Mouse (Mus musculus) liver, embryonic 14.5 days (tissue): Measurements from ENCODE around the gene Fmnl3. TPM values are rescaled to one million over a fixed set of nuclear protein-coding genes. Genes with fewer than 3 reads are reported as not detected.

Experiments used
- ATAC-seq: fragments of 200-750 bp; cut with Nextera tagmentation; 2 replicates; pipeline ENCODE4 v1.8.0; 2017; ENCODE audit warnings: moderate number of reproducible peaks, mild to moderate bottlenecking, moderate library complexity; ENCODE audit not compliant: insufficient read depth
- DNase-seq, 3 experiments: peaks; one replicate each; pipeline ENCODE4 v3.0.0-alpha.2; 2012 to 2013; ENCODE audit warnings: low read depth in 3 of 3, low spot score in 3 of 3
- H3K27ac ChIP-seq: fragments of 300-500 bp; sonication (generic); 2 replicates; pipeline ENCODE4 v1.5.1; 2014; ENCODE audit warnings: moderate library complexity, mild to moderate bottlenecking, control low read depth, inconsistent platforms
- H3K27me3 ChIP-seq: fragments of 300-500 bp; sonication (generic); 2 replicates; pipeline ENCODE4 v1.6.1; 2014; ENCODE audit warnings: mild to moderate bottlenecking, low read length, moderate library complexity; ENCODE audit not compliant: control insufficient read depth, insufficient read depth
- H3K36me3 ChIP-seq: fragments of 300-500 bp; sonication (generic); replicated peaks from 2 replicates; pipeline ENCODE4 v1.6.1; 2014; ENCODE audit warnings: low read depth; ENCODE audit not compliant: control insufficient read depth, insufficient read depth
- H3K4me1 ChIP-seq, 2 experiments: fragments of 200-500 bp in 1 of 2; fragments of 300-500 bp in 1 of 2; sonication (generic) in 1 of 2; replicated peaks; 2 replicates each; pipeline ENCODE4 v1.6.1; 2012 to 2014; ENCODE audit warnings: antibody characterized with exemption in 1 of 2, inconsistent platforms in 1 of 2, low read length in 1 of 2; ENCODE audit not compliant: control insufficient read depth in 2 of 2, insufficient read depth in 2 of 2
- H3K4me2 ChIP-seq: fragments of 300-500 bp; sonication (generic); 2 replicates; pipeline ENCODE4 v1.6.1; 2014; ENCODE audit warnings: low read depth, mild to moderate bottlenecking, control low read depth, moderate library complexity
- H3K4me3 ChIP-seq, 2 experiments: fragments of 200-500 bp in 1 of 2; fragments of 300-500 bp in 1 of 2; sonication (generic) in 1 of 2; 2 replicates each; pipeline ENCODE4 v1.5.1; 2012 to 2014; ENCODE audit warnings: low read depth in 2 of 2, low read length in 2 of 2, mild to moderate bottlenecking in 2 of 2, control low read depth in 1 of 2, inconsistent platforms in 1 of 2, moderate library complexity in 1 of 2; ENCODE audit not compliant: insufficient read depth in 1 of 2
- H3K9ac ChIP-seq: fragments of 300-500 bp; sonication (generic); replicated peaks from 2 replicates; pipeline ENCODE4 v1.6.1; 2014; ENCODE audit warnings: mild to moderate bottlenecking, control low read depth, moderate library complexity
- H3K9me3 ChIP-seq: fragments of 300-500 bp; sonication (generic); 2 replicates; pipeline ENCODE4 v1.6.1; 2016; ENCODE audit warnings: low read length, mixed read lengths; ENCODE audit not compliant: control insufficient read depth
- CTCF ChIP-seq: IDR thresholded peaks from 2 replicates; pipeline ENCODE4 v1.5.1; 2016; ENCODE audit warnings: antibody characterized with exemption, low read depth, control low read depth
- EP300 ChIP-seq: IDR thresholded peaks from 2 replicates; pipeline ENCODE4 v1.6.1; 2016; ENCODE audit warnings: antibody characterized with exemption, low read depth
- WGBS: fragments of 180-500 bp; shearing (Covaris S2); extraction: QIAGEN DNeasy Blood & Tissue Kit; methylation state at CpG from one replicate; pipeline ENCODE4 v1.1.7; 2014; ENCODE audit not compliant: insufficient replicate concordance; 5-methylcytosine and 5-hydroxymethylcytosine counted together
- polyA plus RNA-seq, 2 experiments: library from polyadenylated mRNA; depleted of rRNA in 1 of 2; stranded (reverse) in 1 of 2; unstranded in 1 of 2; fragments of >200 nt; fragmentation: Nextera tagmentation in 1 of 2; extraction: Ambion mirVana in 1 of 2; gene quantifications; 2 replicates each; pipeline versions ENCODE4 v1.2.1 to v1.2.3; 2012 to 2014

The Fmnl3 gene
- polyA plus RNA-seq, 2 experiments, result 1.4 to 3.7 TPM

DNA sequence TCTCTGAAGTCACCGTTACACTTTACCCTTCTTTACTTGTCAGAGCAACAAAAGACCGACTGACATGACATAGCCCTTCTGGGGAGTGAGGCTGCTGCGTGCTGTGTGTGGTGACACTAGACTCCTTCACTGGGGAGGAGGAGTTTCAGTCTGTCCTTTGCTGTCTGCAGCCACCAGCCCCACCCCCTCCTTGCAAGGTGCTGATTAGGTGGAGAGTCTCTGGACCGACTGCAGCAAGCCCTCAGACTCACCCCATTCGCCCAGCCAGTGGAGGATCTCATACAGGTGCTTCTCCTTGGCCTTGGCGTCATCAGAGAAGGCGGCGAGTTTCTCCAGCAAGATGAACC lies 85.1 kb downstream of the Fmnl3 start:
- peak overlapping the region; percentile 16; the same call in 1 of the 2 replicates for H3K4me2 ChIP-seq
- peak; percentile 81 for ATAC-seq

DNA sequence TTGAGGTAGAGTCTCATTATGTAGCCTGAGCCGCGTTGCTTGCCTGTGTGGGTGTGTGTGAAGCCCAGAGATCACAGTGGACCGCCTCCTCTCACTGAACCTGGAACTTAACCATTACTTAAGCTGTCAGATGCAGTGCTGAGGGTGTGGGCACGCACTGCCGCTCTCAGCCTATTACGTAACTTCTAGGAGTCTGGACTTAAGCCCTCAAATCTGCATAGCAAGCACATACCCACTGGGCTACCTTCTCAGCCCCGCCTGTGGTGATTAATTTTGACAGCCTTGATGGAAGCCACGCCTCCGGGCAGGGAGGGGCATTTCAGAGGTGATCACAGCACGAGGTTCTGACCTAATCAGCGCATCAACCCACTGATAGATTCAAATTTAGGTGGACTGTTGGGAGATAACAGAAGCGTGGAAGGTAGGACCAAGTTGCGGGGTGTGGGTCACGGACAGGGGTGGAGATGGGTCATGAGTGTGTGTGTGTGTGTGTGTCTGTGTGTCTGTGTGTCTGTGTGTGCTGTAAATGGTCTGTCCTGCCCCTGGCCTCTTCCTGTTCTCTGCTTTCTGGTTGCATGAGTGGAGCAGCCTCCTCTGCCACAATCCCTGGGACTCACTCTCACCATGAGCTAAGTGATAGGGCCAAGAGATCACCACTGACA lies 85.6 kb downstream of the Fmnl3 start:
- Histone ChIP-seq H3K36me3 (no peaks in the 10 kb centered on the region), H3K9ac (no peak overlapping the region), H3K4me3 (no peak overlapping the region), H3K27ac (no peak overlapping the region), H3K4me2 (peak overlapping the region; percentile 16; the same call in 1 of the 2 replicates), H3K27me3 (no peaks in the 10 kb centered on the region), H3K9me3 (no peaks in the 10 kb centered on the region), H3K4me1 (peaks cover 4 to 15% of the 10 kb centered on the region in 2 experiments; a peak in 2 of 4 replicates)
- ATAC-seq (peak; percentile 75), DNase-seq (peak; percentile 35 to 58 (median 35))
- 16% methylated on average over 14 of the region's 14 CpGs for WGBS
- no peak for TF ChIP-seq EP300
- no peak for TF ChIP-seq CTCF

More for the DNA sequence above, 85.1 kb downstream of the Fmnl3 start:
- H3K36me3 ChIP-seq, result no peaks in the 10 kb centered on the region
- H3K9ac ChIP-seq, result no peak overlapping the region
- no peak for DNase-seq
- TF ChIP-seq EP300, result no peak
- no peak for TF ChIP-seq CTCF
- 42% methylated on average over 8 of the region's 8 CpGs for WGBS
- H3K27ac ChIP-seq, result no peak overlapping the region
- H3K4me1 ChIP-seq, result peaks cover 4 to 15% of the 10 kb centered on the region in 2 experiments; a peak in 2 of 4 replicates
- H3K9me3 ChIP-seq, result no peaks in the 10 kb centered on the region
- no peaks in the 10 kb centered on the region for H3K27me3 ChIP-seq
- no peak overlapping the region for H3K4me3 ChIP-seq

DNA sequence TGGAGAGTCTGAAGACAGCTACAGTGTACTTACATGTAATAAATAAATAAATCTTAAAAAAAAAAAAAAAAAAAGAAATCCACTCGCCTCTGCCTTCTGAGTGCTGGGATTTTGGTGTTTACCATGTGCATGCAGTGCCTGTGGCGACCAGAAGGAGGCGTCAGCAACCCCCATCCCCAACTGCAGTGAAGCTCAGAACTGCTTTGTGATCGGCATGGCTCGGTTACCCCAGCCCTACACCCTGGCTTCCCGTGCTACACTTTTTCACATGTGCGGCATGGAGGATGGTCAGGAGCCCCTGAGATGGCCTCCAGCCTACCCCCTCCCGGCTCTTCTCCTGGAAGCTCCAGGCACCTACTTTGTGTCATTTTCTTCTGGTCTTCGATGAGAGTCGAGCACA lies 86.8 kb downstream of the Fmnl3 start:
- no peak for ATAC-seq
- no peaks in the 10 kb centered on the region for H3K36me3 ChIP-seq
- no peaks in the 10 kb centered on the region for H3K9me3 ChIP-seq
- peaks cover 4 to 15% of the 10 kb centered on the region in 2 experiments; a peak in 2 of 4 replicates for H3K4me1 ChIP-seq
- no peak for DNase-seq
- WGBS, result 54% methylated on average over 10 of the region's 10 CpGs
- H3K27ac ChIP-seq, result no peak overlapping the region
- no peak overlapping the region for H3K4me3 ChIP-seq
- no peaks in the 10 kb centered on the region for H3K27me3 ChIP-seq
- no peak overlapping the region for H3K9ac ChIP-seq
- TF ChIP-seq EP300 (no peak), CTCF (peak; percentile 72)
- H3K4me2 ChIP-seq, result no peak overlapping the region

DNA sequence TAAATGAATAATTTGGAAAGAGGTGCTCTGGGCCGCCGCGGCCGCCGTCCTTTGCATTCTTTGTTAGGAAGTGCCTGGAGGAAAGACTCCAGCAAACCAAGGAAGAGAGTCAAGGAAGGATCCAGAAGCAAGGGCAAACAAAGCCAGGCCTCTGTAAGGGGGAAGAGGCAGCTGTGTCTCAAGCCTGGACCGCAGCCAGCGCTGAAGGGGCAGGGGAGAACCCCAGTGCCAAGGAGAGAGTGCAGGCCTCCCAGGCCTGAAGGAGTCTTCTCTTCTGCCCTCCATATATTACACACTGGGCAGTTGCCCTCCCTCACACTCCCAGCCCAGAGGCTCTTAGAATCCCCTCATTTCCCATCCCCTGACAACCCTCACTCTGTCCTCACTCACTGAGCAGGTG lies 92.0 kb downstream of the Fmnl3 start:
- H3K36me3 ChIP-seq, result no peaks in the 10 kb centered on the region
- H3K27me3 ChIP-seq, result no peaks in the 10 kb centered on the region
- no peak overlapping the region for H3K4me3 ChIP-seq
- no peak for DNase-seq
- TF ChIP-seq CTCF (no peak), EP300 (no peak)
- WGBS, result 86% methylated on average over 7 of the region's 7 CpGs
- no peaks in the 10 kb centered on the region for H3K9me3 ChIP-seq
- no peak overlapping the region for H3K4me2 ChIP-seq
- no peak overlapping the region for H3K9ac ChIP-seq
- H3K4me1 ChIP-seq, result no peaks in the 10 kb centered on the region
- ATAC-seq, result no peak
- no peak overlapping the region for H3K27ac ChIP-seq

DNA sequence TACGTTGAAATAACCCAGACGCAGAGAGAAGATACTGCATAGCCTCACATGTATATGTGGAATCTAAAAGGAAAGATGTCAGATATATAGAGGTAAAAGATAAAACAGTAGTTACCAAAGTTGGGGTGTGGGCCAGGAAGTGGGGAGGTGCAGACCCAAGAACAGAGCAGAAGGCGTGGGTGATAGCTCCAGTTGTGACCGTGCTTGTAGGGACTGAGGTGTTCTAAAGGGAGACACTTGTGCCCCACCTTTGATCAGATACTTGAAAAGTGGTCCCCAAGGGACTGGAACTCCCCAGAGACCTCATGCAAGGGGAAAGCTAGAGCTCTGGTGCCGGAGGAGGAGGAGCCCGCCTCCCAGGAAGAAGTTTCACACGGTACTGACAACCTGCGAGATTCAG lies 94.2 kb downstream of the Fmnl3 start:
- Histone ChIP-seq H3K27ac (no peak overlapping the region), H3K4me1 (no peaks in the 10 kb centered on the region), H3K4me3 (no peak overlapping the region), H3K4me2 (no peak overlapping the region), H3K9me3 (no peaks in the 10 kb centered on the region), H3K36me3 (no peaks in the 10 kb centered on the region), H3K9ac (no peak overlapping the region), H3K27me3 (no peaks in the 10 kb centered on the region)
- no peak for TF ChIP-seq CTCF
- no peak for TF ChIP-seq EP300
- 55% methylated on average over 8 of the region's 8 CpGs for WGBS
- ATAC-seq (no peak), DNase-seq (no peak)

Other genes starting within 250 kb of the Fmnl3 start
- gene Spats2, start 244.6 kb downstream of the Fmnl3 start, polyA plus RNA-seq (2012; rRNA removed), result 6.5 and 7.7 TPM in 2 replicates
- 6.7 and 8.4 TPM in 2 replicates for gene Spats2, start 244.6 kb downstream of the Fmnl3 start, polyA plus RNA-seq (2014; fragmentation: Nextera tagmentation; extraction: Ambion mirVana)
- gene Kcnh3, start 145.6 kb downstream of the Fmnl3 start, polyA plus RNA-seq (2012; rRNA removed), result 0.12 and 0.13 TPM in 2 replicates
- gene Kcnh3, start 145.6 kb downstream of the Fmnl3 start, polyA plus RNA-seq (2014; fragmentation: Nextera tagmentation; extraction: Ambion mirVana), result 0.13 TPM in 2 replicates
- 25.6 and 26.2 TPM in 2 replicates for gene Mcrs1, start 118.5 kb downstream of the Fmnl3 start, polyA plus RNA-seq (2012; rRNA removed)
- 41.2 and 47.1 TPM in 2 replicates for gene Mcrs1, start 118.5 kb downstream of the Fmnl3 start, polyA plus RNA-seq (2014; fragmentation: Nextera tagmentation; extraction: Ambion mirVana)
- 8.0 and 8.9 TPM in 2 replicates for gene Prpf40b, start 75.4 kb downstream of the Fmnl3 start, polyA plus RNA-seq (2012; rRNA removed)
- gene Prpf40b, start 75.4 kb downstream of the Fmnl3 start, polyA plus RNA-seq (2014; fragmentation: Nextera tagmentation; extraction: Ambion mirVana), result 3.6 and 4.0 TPM in 2 replicates
- 0.01 TPM in 2 replicates for gene Fam186b, start 74.6 kb downstream of the Fmnl3 start, polyA plus RNA-seq (2012; rRNA removed)
- 0.21 TPM in 1 of 2 replicates, not detected in the other for gene Fam186b, start 74.6 kb downstream of the Fmnl3 start, polyA plus RNA-seq (2014; fragmentation: Nextera tagmentation; extraction: Ambion mirVana)
- gene Tmbim6, start 22.4 kb upstream of the Fmnl3 start, polyA plus RNA-seq (2012; rRNA removed), result 88.2 and 99.7 TPM in 2 replicates
- gene Tmbim6, start 22.4 kb upstream of the Fmnl3 start, polyA plus RNA-seq (2014; fragmentation: Nextera tagmentation; extraction: Ambion mirVana), result 187 and 202 TPM in 2 replicates
- gene Nckap5l, start 87.3 kb upstream of the Fmnl3 start, polyA plus RNA-seq (2012; rRNA removed), result 0.70 and 1.2 TPM in 2 replicates
- 0.85 and 1.4 TPM in 2 replicates for gene Nckap5l, start 87.3 kb upstream of the Fmnl3 start, polyA plus RNA-seq (2014; fragmentation: Nextera tagmentation; extraction: Ambion mirVana)
- 3.0 and 3.3 TPM in 2 replicates for gene Bcdin3d, start 104.2 kb upstream of the Fmnl3 start, polyA plus RNA-seq (2012; rRNA removed)
- gene Bcdin3d, start 104.2 kb upstream of the Fmnl3 start, polyA plus RNA-seq (2014; fragmentation: Nextera tagmentation; extraction: Ambion mirVana), result 5.0 TPM in 2 replicates
- gene Faim2, start 157.7 kb upstream of the Fmnl3 start, polyA plus RNA-seq (2012; rRNA removed), result 0.02 TPM in 1 of 2 replicates, not detected in the other
- not detected in 2 replicates for gene Faim2, start 157.7 kb upstream of the Fmnl3 start, polyA plus RNA-seq (2014; fragmentation: Nextera tagmentation; extraction: Ambion mirVana)
- gene Aqp2, start 208.6 kb upstream of the Fmnl3 start, polyA plus RNA-seq (2012; rRNA removed), result not detected in 2 replicates
- not detected in 2 replicates for gene Aqp2, start 208.6 kb upstream of the Fmnl3 start, polyA plus RNA-seq (2014; fragmentation: Nextera tagmentation; extraction: Ambion mirVana)
- gene Aqp5, start 220.3 kb upstream of the Fmnl3 start, polyA plus RNA-seq (2012; rRNA removed), result 0.07 and 0.09 TPM in 2 replicates
- gene Aqp5, start 220.3 kb upstream of the Fmnl3 start, polyA plus RNA-seq (2014; fragmentation: Nextera tagmentation; extraction: Ambion mirVana), result not detected in 2 replicates
- gene Aqp6, start 230.9 kb upstream of the Fmnl3 start, polyA plus RNA-seq (2012; rRNA removed), result not detected in 2 replicates
- not detected in 2 replicates for gene Aqp6, start 230.9 kb upstream of the Fmnl3 start, polyA plus RNA-seq (2014; fragmentation: Nextera tagmentation; extraction: Ambion mirVana)